Mouse (Mus musculus): ENCODE data around the gene Arvcf.

DNA sequence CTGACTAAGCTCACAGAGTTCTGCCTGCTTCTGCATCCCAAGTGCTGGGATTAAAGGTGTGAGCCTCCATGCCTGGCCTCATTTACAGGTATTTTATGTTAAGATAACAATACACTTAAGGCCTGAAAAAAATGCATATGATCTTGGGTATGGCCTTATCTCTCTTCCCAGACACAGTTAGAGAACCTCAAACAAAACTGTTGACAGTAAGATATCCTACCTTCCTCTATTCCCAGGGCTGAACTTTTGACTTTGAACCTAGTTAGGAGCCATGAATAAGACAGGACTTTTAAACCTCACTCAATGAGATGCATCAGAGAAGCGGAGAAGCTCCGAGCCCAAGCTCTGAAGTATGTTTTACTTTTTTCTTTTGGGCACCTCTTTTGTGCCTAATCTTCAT, 5.9 kb upstream of the Arvcf start:
- TF ChIP-seq TCF12 (IDR thresholded peaks at IDR 0.05; ENCODE audit: low read depth, low read length) = peak; percentile 99
- TF ChIP-seq POLR2AphosphoS2 (IDR thresholded peaks at IDR 0.05; ENCODE audit: low read length) = no peak
- no peak for TF ChIP-seq E2F4 (IDR thresholded peaks at IDR 0.05; ENCODE audit: borderline replicate concordance, low read depth, low read length)
- no peak for TF ChIP-seq MXI1 (IDR thresholded peaks at IDR 0.05; ENCODE audit: low read depth, low read length)

Measured in MEL (cell line).